Mouse (Mus musculus) heart, embryonic 12.5 days (tissue): ENCODE measurements around the gene Susd3. TPM values are rescaled to one million over a fixed set of nuclear protein-coding genes. Genes with fewer than 3 reads are reported as not detected.

Source experiments
- ATAC-seq: fragments of 200-750 bp; cut with Nextera tagmentation; 2 replicates; pipeline ENCODE4 v1.8.0; 2017; ENCODE audit warnings: moderate TSS enrichment, moderate library complexity; ENCODE audit not compliant: insufficient number of reproducible peaks, low FRiP score
- H3K27ac ChIP-seq: fragments of 300-500 bp; sonication (generic); 2 replicates; pipeline ENCODE4 v1.5.1; 2016; ENCODE audit warnings: mild to moderate bottlenecking, moderate library complexity; ENCODE audit not compliant: poor library complexity, severe bottlenecking
- H3K27me3 ChIP-seq: fragments of 300-500 bp; sonication (generic); replicated peaks from 2 replicates; pipeline ENCODE4 v1.6.1; 2016; ENCODE audit warnings: mild to moderate bottlenecking, moderate library complexity
- H3K36me3 ChIP-seq: fragments of 300-500 bp; sonication (generic); 2 replicates; pipeline ENCODE4 v1.6.1; 2016; ENCODE audit warnings: mild to moderate bottlenecking, moderate library complexity
- H3K4me1 ChIP-seq: fragments of 300-500 bp; sonication (generic); replicated peaks from 2 replicates; pipeline ENCODE4 v1.6.1; 2016; ENCODE audit warnings: mild to moderate bottlenecking
- H3K4me2 ChIP-seq: fragments of 300-500 bp; sonication (generic); 2 replicates; pipeline ENCODE4 v1.6.1; 2016; ENCODE audit warnings: mild to moderate bottlenecking, moderate library complexity
- H3K4me3 ChIP-seq: fragments of 300-500 bp; sonication (generic); 2 replicates; pipeline ENCODE4 v1.5.1; 2016; ENCODE audit warnings: mild to moderate bottlenecking
- H3K9ac ChIP-seq: fragments of 300-500 bp; sonication (generic); 2 replicates; pipeline ENCODE4 v1.6.1; 2016; ENCODE audit warnings: mild to moderate bottlenecking, moderate library complexity
- H3K9me3 ChIP-seq: fragments of 300-500 bp; sonication (generic); replicated peaks from 2 replicates; pipeline ENCODE4 v1.6.1; 2016; ENCODE audit warnings: mild to moderate bottlenecking, moderate library complexity
- WGBS: fragments of 180-500 bp; shearing (Covaris S2); methylation state at CpG from one replicate; pipeline ENCODE4 v1.1.7; 2016; 5-methylcytosine and 5-hydroxymethylcytosine counted together
- polyA plus RNA-seq: library from polyadenylated mRNA; unstranded; fragments of >200 nt; fragmentation: Nextera tagmentation; extraction: Ambion mirVana; gene quantifications from 2 replicates; pipeline ENCODE4 v1.2.1, GENCODE M21; 2016

Gene Susd3
- polyA plus RNA-seq, 1 experiment from 2014 or later = 0.80 TPM

DNA sequence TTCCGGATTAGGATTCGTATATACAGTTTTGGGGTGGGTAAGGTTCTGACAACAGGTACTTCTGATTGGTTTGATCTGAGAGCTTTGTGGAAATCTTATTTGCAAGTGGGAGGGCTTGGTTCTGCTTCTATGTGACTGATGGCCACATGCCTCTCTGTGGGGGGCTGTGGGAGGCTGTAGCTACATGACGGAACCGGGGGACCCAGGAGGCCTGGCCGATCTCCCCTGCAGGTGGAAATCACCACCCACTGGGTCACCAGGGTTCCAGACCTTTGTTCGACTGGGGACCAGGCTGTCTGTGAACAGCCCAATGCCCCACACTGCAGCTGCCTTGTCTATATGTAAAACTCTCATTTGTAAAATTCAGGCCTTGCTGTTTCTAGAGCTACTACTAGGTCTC lies 23.8 kb downstream of the Susd3 start:
- peak overlapping the region; percentile 21 for H3K4me2 ChIP-seq
- H3K36me3 ChIP-seq = no peaks in the 10 kb centered on the region
- H3K4me3 ChIP-seq = no peak overlapping the region
- no peak overlapping the region for H3K27ac ChIP-seq
- peaks cover 18% of the 10 kb centered on the region; the same call in 1 of the 2 replicates for H3K27me3 ChIP-seq
- H3K4me1 ChIP-seq = peaks cover 3% of the 10 kb centered on the region; the same call in 1 of the 2 replicates
- 23% methylated on average over 6 of the region's 6 CpGs for WGBS
- no peak for ATAC-seq
- H3K9me3 ChIP-seq = peaks cover 4% of the 10 kb centered on the region; the same call in 1 of the 2 replicates
- no peak overlapping the region for H3K9ac ChIP-seq

DNA sequence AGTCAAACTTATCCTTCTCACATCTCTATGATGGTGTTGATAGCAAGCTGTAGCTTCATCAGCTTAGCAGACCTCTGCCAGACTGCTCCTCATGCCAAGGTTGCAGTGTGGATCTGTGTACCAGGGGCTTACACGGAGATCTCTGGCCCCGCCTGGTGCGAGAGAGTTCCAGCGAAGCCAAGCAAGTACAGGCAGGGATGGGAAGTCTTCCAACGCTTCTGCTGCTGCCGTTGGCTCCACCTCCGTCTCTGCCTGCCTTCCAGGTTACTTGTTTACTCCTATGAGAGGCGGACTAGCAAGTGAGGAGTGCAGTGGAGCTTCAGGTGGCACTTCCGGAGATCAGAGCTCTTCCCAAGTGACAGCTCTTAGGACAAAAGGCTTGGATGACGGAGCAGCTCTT lies 24.2 kb downstream of the Susd3 start:
- no peak for ATAC-seq
- peak overlapping the region; percentile 21 for H3K4me2 ChIP-seq
- 12% methylated on average over 10 of the region's 10 CpGs for WGBS
- H3K9ac ChIP-seq = 0 out of 2 replicates have a peak overlapping the region, but pooled peaks have one; percentile 39
- H3K9me3 ChIP-seq = peaks cover 4% of the 10 kb centered on the region; the same call in 1 of the 2 replicates
- peaks cover 3% of the 10 kb centered on the region; the same call in 1 of the 2 replicates for H3K4me1 ChIP-seq
- H3K27ac ChIP-seq = no peak overlapping the region
- no peak overlapping the region for H3K4me3 ChIP-seq
- peaks cover 18% of the 10 kb centered on the region; the same call in 1 of the 2 replicates for H3K27me3 ChIP-seq
- H3K36me3 ChIP-seq = no peaks in the 10 kb centered on the region

DNA sequence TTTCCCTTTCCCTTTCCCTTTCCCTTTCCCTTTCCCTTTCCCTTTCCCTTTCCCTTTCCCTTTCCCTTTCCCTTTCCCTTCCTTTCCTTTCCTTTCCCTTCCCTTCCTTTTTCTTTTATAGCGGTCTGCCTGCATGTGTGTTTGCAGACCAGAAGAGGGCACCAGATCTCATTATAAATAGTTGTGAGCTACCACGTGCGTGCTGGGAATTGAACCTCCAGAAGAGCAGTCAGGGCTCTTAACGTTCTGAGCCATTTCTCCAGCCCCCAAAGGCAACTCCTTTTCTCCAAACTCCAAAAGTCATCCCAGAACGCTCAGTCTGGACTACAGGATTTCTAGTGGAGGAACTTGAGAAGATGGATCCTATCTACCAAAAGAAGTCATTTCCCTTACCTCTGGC lies 27.6 kb downstream of the Susd3 start:
- Histone ChIP-seq H3K27me3 (peaks cover 16% of the 10 kb centered on the region; the same call in 1 of the 2 replicates), H3K4me3 (no peak overlapping the region), H3K4me2 (no peak overlapping the region), H3K4me1 (peaks cover 12% of the 10 kb centered on the region), H3K36me3 (no peaks in the 10 kb centered on the region), H3K9me3 (peaks cover 4% of the 10 kb centered on the region; the same call in 1 of the 2 replicates), H3K9ac (no peak overlapping the region), H3K27ac (no peak overlapping the region)
- no peak for ATAC-seq
- 25% methylated on average over 5 of the region's 5 CpGs for WGBS

DNA sequence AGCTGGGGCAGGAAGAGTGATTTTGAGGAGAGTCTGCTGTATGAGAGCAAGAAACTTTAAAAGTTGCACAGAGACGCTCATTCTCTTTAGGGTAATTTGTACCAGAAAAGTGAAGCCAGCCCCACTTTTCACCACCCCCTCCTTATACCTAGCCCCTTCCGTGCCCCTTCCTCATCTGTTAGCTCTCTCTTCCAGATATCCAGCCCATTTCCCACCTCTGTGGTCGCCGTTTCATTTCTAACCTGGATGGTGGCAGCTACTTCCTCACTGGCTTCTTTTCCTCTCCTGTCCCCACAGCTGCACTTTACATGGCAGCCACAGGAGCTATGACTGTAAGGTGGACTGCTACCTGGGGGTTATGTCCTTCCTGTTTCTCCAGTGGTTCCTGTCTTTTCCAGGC lies 29.1 kb downstream of the Susd3 start:
- H3K27me3 ChIP-seq = peaks cover 9% of the 10 kb centered on the region; the same call in 1 of the 2 replicates
- no peak overlapping the region for H3K4me3 ChIP-seq
- no peak overlapping the region for H3K27ac ChIP-seq
- H3K9me3 ChIP-seq = peaks cover 4% of the 10 kb centered on the region; the same call in 1 of the 2 replicates
- H3K4me2 ChIP-seq = no peak overlapping the region
- peaks cover 19% of the 10 kb centered on the region for H3K4me1 ChIP-seq
- WGBS = 76% methylated on average over 4 of the region's 4 CpGs
- ATAC-seq = no peak
- H3K9ac ChIP-seq = no peak overlapping the region
- no peaks in the 10 kb centered on the region for H3K36me3 ChIP-seq

DNA sequence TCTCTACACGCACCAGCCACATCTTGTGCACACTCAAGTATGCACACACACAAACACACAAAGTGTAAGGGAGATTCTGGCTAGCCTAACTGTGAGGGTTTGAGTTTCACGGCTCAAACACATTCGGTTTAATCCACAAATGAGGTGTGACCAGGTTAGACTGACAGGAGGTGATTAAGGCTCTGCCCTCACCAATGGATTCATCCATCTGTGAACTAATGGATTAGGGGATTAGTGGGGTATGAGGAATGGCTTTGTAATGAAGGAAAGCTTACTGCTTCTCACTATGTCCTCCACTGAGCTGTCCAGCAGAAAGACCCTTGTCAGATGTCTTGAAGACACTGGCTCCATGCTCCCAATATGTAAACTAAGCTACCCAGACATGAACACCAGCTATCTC lies 29.9 kb downstream of the Susd3 start:
- no peak for ATAC-seq

DNA sequence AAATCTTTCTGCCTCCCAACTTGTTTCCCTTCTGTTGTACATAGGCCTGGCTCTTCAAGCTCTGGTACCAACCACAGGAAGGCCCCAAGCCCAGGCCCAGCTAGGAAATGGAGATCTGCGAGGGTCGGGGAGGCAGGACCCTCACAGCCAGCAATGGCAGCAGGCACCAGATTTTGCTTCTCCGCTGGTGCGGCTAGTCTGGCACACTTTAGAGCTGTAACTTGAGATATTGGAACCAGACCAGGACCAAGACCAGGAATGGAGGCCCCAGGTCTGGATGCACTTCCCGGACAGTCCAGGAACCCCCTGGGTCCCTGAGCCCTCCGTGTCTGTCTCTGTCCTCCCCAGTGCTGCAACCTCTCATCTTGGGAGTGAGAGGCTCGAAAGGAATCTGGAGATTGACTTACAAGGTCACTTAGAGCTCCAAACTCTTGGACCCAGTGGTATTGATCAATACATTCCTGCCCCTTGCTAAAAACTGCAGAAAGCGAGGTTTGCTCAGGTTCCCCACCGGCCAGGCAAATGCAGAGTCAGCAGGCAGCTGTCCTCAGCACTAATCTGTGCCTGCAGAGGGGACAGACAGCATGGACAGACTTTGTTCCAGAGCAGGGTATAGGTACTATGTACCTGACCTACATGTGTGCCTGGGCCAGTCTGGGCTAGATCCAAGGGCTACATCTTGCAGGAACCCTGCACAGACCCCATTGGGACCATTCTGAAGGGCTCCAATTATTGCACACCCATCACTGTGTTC lies 31.5 kb downstream of the Susd3 start:
- Histone ChIP-seq H3K9me3 (peaks cover 4% of the 10 kb centered on the region; the same call in 1 of the 2 replicates), H3K36me3 (no peaks in the 10 kb centered on the region), H3K27ac (no peak overlapping the region), H3K27me3 (no peaks in the 10 kb centered on the region; the same call in 1 of the 2 replicates), H3K9ac (no peak overlapping the region; the same call in 1 of the 2 replicates), H3K4me3 (no peak overlapping the region), H3K4me1 (peaks cover 35% of the 10 kb centered on the region), H3K4me2 (peak overlapping the region; percentile 78)
- 62% methylated on average over 9 of the region's 9 CpGs for WGBS
- no peak for ATAC-seq

More for the DNA sequence above, 29.9 kb downstream of the Susd3 start:
- H3K36me3 ChIP-seq = no peaks in the 10 kb centered on the region
- no peak overlapping the region for H3K4me2 ChIP-seq
- no peak overlapping the region for H3K4me3 ChIP-seq
- no peak overlapping the region for H3K27ac ChIP-seq
- H3K9me3 ChIP-seq = peaks cover 4% of the 10 kb centered on the region; the same call in 1 of the 2 replicates
- H3K9ac ChIP-seq = no peak overlapping the region
- H3K27me3 ChIP-seq = peaks cover 2% of the 10 kb centered on the region; the same call in 1 of the 2 replicates
- WGBS = 67% methylated on average over 3 of the region's 3 CpGs
- peaks cover 24% of the 10 kb centered on the region for H3K4me1 ChIP-seq

DNA sequence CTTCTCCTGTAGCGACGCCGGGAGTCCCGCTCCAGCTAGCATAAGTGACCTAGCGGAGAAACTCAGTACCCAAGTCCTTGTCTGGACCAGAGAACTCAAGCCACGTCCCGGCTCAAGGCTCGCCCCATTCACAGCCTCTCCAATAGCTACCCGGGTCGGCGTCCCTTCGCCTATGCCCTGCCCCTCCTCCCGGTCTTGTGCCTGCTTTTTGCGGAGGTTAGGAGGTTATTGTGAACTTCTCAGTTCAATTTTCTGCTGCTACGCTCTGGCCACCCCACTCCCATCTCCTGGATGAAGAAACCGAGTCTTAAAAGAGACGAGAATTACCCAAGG lies 32.3 kb downstream of the Susd3 start:
- peak overlapping the region; percentile 85 for H3K4me3 ChIP-seq
- peaks cover 43% of the 10 kb centered on the region for H3K4me1 ChIP-seq
- 4% methylated on average over 17 of the region's 17 CpGs for WGBS
- no peaks in the 10 kb centered on the region; the same call in 1 of the 2 replicates for H3K27me3 ChIP-seq
- peak overlapping the region; percentile 78 for H3K4me2 ChIP-seq
- peaks cover 4% of the 10 kb centered on the region; the same call in 1 of the 2 replicates for H3K9me3 ChIP-seq
- peak overlapping the region; percentile 89 for H3K9ac ChIP-seq
- no peaks in the 10 kb centered on the region for H3K36me3 ChIP-seq
- peak; percentile 60 for ATAC-seq
- H3K27ac ChIP-seq = peak overlapping the region; percentile 88; the same call in 1 of the 2 replicates

DNA sequence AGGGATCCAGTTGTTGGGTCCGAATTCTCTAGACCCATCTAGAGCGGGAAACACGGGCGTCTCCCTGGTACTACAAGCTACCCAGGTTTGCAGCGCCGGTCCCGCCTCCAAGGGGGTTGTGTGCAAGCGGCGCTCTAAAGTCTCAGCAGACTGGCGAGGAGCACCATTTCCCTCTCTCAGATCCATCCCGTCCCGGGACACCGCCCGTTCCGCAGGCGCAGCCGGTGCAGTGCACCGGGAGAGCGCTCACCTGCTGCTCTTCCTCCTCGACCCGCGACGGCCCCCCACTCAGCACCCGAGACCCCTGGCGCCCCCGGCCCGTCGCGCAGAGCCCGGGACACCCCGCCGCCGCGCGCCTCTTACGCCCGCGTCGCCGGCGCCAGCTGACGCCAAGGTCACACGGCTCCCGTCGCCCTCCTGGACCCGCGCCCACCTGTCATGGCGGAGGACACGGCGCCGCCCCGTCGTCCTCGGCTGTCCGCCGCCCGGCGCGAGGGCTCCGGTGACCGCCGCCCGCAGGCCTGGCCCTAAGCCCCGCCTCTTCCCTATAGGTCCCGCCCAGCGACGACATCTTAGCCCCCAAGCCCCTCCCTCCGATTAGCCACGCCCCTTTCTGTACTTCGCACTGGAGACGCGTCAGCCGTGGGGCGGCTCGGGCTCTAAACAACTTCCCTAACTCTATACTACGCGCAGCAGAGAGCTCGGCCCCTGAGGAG lies 32.8 kb downstream of the Susd3 start, which contains the start of gene Card19:
Card19 (minus strand) TSS at position 534 of the 716 bp plus-strand sequence.
- ATAC-seq = peak; percentile 91
- Histone ChIP-seq H3K9ac (peak within 1 kb of the TSS; percentile 89), H3K27me3 (no peaks in the 10 kb centered on the region; the same call in 1 of the 2 replicates), H3K4me2 (peak within 1 kb of the TSS; percentile 78), H3K36me3 (no peaks in the 10 kb centered on the region), H3K27ac (peak within 1 kb of the TSS; percentile 88), H3K4me1 (peaks cover 48% of the 10 kb centered on the region), H3K4me3 (peak within 1 kb of the TSS; percentile 85), H3K9me3 (no peaks in the 10 kb centered on the region)
- under 1% methylated on average over 76 of the region's 78 CpGs for WGBS

DNA sequence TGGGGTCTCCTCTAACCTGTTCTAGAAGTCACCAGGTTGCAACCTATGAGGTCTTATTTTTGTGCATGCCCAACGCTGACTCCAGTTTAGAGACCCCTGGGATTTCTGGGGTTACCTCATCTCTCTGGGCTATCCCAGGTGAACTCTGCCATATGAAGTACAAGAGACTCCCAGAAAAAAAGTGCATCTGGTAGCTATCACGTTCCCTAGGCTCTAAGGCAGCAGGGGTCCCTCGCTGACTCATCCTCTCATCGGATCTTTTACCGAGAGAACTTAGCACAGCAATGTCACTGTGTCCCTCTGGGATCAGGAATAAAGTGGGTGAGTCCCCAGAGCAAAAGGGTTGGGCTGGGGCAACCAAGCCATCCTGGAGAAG lies 33.4 kb downstream of the Susd3 start:
- Histone ChIP-seq H3K9me3 (no peaks in the 10 kb centered on the region), H3K4me2 (peak overlapping the region; percentile 78), H3K27ac (peak overlapping the region; percentile 88), H3K4me3 (peak overlapping the region; percentile 85), H3K36me3 (no peaks in the 10 kb centered on the region), H3K9ac (peak overlapping the region; percentile 89), H3K27me3 (no peaks in the 10 kb centered on the region; the same call in 1 of the 2 replicates), H3K4me1 (peaks cover 52% of the 10 kb centered on the region)
- no peak for ATAC-seq
- WGBS = 11% methylated on average over 5 of the region's 5 CpGs

DNA sequence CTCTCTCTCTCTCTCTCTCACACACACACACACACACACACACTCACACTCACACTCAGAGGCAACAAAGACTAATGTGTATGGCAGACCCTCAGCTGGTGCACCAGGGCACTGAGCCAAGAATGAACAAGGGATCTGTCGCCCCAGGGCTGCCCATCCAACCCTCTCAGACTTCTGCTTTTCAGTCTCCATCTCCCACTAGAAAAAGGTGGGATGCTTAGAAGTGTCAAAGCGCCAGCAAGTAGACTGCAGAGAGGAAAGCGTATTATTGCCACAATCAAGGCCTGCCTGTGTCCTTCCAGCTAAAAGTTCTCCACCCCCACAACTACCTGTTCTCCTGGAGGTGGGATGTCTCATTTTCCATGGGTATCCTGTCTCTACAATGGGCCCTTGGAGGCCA lies 34.1 kb downstream of the Susd3 start:
- Histone ChIP-seq H3K36me3 (no peaks in the 10 kb centered on the region), H3K27ac (no peak overlapping the region), H3K4me1 (peaks cover 52% of the 10 kb centered on the region), H3K4me3 (no peak overlapping the region), H3K9me3 (no peaks in the 10 kb centered on the region), H3K4me2 (peak overlapping the region; percentile 78; the same call in 1 of the 2 replicates), H3K27me3 (no peaks in the 10 kb centered on the region; the same call in 1 of the 2 replicates), H3K9ac (no peak overlapping the region)
- 80% methylated on average over 3 of the region's 3 CpGs for WGBS
- ATAC-seq = no peak

DNA sequence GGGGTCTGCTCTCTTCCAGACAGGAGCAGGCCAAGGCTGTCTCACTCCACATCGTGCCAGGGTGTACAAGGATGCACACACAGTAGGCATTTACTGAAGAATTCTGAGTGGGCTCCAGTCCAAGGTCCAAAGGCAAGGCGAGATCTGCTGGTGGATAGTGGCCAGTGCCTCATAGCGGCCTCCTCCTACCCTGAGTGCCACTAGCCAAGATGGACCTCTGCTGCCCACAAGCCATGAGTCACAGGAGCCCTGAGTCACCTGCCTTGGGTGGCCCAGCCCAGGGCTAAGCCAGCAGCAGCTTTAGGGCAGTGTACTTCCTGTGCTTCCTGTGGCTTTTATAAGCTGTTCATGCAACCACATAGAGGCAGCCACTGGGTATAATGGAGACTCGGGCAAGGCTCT lies 35.0 kb downstream of the Susd3 start:
- Histone ChIP-seq H3K4me2 (peak overlapping the region; percentile 14; the same call in 1 of the 2 replicates), H3K27ac (no peak overlapping the region), H3K36me3 (no peaks in the 10 kb centered on the region), H3K4me3 (no peak overlapping the region), H3K9me3 (no peaks in the 10 kb centered on the region), H3K4me1 (peaks cover 52% of the 10 kb centered on the region), H3K9ac (peak overlapping the region; percentile 9; the same call in 1 of the 2 replicates), H3K27me3 (no peaks in the 10 kb centered on the region; the same call in 1 of the 2 replicates)
- ATAC-seq = no peak
- WGBS = 48% methylated on average over 4 of the region's 4 CpGs
